Mouse (Mus musculus): Measurements from ENCODE around the gene Mboat1.

Mboat1 gene

DNA sequence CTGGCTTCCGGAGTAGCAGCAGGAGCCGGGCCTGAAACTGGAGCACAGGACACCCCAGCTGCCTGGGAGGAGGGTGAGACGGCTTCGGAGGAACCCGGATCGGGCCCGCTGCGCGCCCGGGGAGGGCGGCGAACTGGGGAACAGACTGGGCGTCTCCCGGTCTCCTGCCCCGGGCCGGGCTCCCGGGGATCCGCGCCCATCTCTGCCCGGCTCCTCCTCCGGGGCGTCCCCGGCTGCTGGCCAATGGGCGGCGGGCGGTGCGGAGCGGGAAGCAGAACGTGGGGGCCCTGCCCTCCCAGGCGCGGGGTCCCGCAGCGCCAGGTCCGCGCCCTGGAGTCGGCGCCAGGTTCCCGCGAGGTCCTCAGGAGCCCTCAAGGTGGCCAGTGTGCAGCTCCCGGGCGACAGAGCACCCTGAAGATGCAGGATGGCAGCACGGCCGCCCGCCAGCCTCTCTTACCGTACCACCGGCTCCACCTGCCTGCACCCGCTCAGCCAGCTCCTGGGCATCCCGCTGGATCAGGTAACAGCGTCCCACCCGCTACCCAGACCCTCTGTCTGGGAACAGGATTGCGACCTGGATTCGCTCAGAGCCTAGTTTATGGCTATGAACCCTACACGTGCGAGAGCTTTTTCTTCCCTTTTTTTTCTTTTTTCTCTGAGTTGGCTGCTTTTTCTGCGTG, at the start of gene Mboat1:
Gene Mboat1, plus strand, starts transcription at position 247 of the 680 bp plus-strand sequence.
- peak; percentile 77 for DNase-seq (ENCODE audit: low spot score)

GRCm38 (mm10) chr13:30093086-30093485, 43.2 kb upstream of the Mboat1 start:
- DNase-seq (ENCODE audit: low spot score), result no peak

DNA sequence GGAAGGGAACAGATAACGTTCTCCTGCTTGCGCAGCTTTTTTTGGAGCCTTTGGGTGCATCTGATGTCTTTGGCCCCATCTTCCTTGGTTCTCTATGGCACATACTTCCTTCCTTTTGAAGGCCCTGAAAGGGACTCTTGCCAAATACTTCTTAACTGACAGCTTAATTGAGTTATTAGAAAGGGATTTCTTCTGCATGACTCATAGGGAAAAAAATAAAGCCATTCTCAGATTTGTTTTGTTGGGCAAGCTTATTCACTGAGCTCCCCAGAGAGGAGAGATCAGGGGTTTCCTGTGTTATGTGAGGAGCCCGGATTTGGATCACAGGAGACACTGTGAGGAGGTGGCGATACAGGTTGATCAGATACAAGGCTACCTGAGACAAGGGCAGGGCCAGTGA, 40.4 kb upstream of the Mboat1 start:
- no peak for DNase-seq (ENCODE audit: low spot score)

GRCm38 (mm10) chr13:30096536-30096935, 39.8 kb upstream of the Mboat1 start:
- no peak for DNase-seq (ENCODE audit: low spot score)

DNA sequence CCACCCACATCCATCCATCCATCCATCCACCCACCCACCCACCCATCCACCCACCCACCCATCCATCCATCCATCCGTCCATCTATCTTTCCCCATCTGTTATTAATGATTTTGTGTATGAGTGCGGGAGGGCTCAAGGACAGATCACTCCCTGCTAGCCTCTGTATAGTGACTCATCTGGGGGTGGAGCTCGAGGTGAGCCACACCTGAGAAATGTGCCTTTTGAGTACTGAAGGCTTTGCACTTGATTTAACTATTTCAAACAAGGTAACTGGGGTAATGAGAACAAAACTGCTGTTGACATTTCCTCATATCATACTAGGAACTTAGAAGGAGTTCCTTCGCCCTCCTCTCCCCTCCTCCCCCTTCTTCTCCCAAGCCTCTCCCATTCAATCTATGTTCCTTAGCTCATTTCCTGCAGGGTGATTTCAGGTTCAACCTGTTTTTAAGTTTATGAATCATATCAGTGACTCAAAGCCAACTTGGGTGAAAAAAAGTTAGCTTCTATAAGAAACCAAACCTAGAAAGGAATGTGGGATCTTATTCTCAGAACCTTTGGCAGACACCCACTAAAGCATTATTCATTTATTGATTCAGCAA, 27.2 kb upstream of the Mboat1 start:
- DNase-seq (ENCODE audit: low spot score), result no peak

DNA sequence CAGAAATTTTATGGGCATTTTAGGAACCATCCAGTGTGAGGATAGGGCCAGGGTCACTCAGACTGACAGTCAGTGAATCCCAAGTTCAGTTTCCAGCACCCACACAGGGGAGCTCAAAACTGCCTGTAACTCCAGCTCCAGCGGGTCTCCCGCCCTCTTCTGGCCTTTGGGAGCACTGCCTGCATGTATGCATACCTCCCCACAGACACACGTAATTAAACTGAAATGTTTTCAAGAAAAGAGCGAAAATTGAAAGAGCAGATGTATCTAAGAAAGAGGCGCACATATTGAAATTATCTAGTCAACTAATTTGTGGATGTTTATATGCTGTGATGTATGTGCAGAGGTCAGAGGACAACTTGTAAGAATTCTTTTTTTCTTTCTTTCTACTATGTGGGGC, 20.5 kb upstream of the Mboat1 start:
- no peak for DNase-seq (ENCODE audit: low spot score)

DNA sequence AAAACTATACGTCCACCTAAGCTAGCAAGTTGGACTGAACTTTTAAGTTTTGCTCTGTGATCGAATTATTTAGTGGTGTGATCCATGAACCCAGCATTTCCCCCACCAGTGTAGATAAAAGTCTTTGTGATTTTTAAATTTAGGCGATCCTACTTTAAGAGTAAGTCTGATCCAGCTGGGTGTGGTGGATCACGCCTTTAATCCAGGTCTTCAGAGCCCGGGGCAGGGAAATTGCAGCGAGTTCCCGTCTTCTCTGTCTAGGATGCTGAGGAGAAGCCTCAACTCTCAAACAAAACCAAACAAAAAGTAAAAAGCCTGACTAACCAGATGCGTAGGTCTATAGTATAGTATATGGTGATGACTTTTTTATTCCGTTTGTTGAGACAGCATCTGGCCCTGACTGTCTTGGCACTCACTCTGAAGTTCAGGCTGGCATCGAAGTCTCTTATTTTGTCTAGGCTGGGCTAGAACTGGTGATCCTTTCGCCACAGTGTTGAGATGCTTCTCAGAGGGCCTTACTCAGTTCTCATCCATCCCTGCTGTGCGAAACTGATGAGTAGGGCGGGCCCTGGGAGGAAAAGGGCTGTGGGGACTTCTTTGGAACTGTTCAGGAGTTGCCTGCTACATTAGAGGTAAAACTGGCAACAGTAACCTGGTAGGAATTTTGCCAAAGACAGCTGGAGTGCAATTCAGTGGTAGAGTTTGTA, 787 bp downstream of the Mboat1 start:
- DNase-seq (ENCODE audit: low spot score), result no peak

GRCm38 (mm10) chr13:30137951-30138350, 1.7 kb downstream of the Mboat1 start:
- no peak for DNase-seq (ENCODE audit: low spot score)

- DNase-seq (ENCODE audit: low spot score), result no peak
Measured at GRCm38 (mm10) chr13:30140149-30140548, 3.9 kb downstream of the Mboat1 start.

- DNase-seq (ENCODE audit: low spot score), result no peak
Measured at GRCm38 (mm10) chr13:30140646-30141045, 4.4 kb downstream of the Mboat1 start.

DNA sequence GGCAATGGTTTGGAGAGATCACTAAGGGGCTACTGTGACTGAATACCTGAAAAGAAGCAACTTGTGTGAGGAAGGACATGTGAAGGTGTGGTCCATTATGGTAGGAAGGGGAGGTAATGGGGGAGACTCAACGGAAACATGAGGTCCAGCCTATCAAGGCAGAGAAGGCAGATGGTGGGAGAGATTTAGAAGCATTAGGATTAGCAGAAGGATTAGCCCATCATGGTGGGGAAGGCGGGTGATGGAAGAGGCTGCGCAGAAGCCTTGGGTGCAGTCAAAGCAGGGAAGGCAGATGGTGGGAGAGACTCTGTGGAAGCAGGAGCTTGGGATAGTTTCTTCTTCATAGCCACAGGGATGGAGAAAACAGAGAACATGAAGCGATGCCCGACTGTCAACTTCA, 5.7 kb downstream of the Mboat1 start:
- no peak for DNase-seq (ENCODE audit: low spot score)

GRCm38 (mm10) chr13:30146468-30146867, 10.2 kb downstream of the Mboat1 start:
- DNase-seq (ENCODE audit: low spot score), result no peak

GRCm38 (mm10) chr13:30154264-30154663, 18.0 kb downstream of the Mboat1 start:
- DNase-seq (ENCODE audit: low spot score), result no peak

GRCm38 (mm10) chr13:30159626-30160025, 23.3 kb downstream of the Mboat1 start:
- no peak for DNase-seq (ENCODE audit: low spot score)

DNA sequence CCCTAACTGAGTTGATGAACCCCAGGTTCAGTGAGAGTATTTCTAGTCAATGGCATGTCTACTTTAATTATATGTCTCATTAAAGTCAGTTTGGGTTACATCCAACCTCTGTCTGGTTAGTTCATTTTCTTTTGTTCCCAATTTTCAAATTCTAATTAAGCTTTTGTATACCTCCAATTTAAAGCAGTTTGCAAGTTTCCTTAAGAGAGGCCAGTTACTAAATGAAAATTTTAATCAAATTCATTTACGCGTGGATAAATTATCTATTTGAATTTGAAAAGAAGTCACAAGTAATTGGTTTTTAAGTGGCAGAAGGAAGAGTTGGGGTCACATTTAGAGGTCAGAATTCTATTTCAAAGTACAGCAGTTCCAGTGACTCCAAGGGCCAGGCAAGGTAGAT, 27.2 kb downstream of the Mboat1 start:
- no peak for DNase-seq (ENCODE audit: low spot score)

GRCm38 (mm10) chr13:30166138-30167090, 30.1 kb downstream of the Mboat1 start:
- DNase-seq (ENCODE audit: low spot score), result no peak

DNA sequence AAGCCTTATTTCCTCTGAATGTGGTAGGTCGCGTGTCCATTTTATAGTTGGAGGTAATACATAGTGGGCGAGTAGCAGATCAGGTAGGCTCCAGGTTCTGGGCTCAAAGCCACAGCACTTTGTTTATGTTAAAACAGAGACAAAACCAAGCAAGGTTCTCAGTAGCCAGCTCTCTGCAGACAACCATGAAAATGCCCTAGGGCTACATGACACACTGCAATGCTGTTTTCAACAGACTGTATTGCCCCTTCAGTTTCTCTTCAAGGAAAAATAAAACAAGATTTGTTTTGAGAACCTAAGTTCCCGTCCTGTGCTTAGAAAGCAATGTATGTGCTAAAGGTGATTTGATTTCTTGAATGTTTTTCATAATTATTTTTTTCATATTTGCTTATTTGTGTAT, 31.2 kb downstream of the Mboat1 start:
- DNase-seq (ENCODE audit: low spot score), result no peak

- no peak for DNase-seq (ENCODE audit: low spot score)
Measured at GRCm38 (mm10) chr13:30168803-30169202, 32.5 kb downstream of the Mboat1 start.

GRCm38 (mm10) chr13:30170061-30170460, 33.8 kb downstream of the Mboat1 start:
- DNase-seq (ENCODE audit: low spot score), result no peak

GRCm38 (mm10) chr13:30174586-30174985, 38.3 kb downstream of the Mboat1 start:
- DNase-seq (ENCODE audit: low spot score), result no peak

GRCm38 (mm10) chr13:30177356-30177755, 41.1 kb downstream of the Mboat1 start:
- no peak for DNase-seq (ENCODE audit: low spot score)

GRCm38 (mm10) chr13:30185549-30185948, 49.3 kb downstream of the Mboat1 start:
- no peak for DNase-seq (ENCODE audit: low spot score)

Measured in testis, postnatal 10 days (tissue).